Mouse (Mus musculus): ENCODE measurements at regions not wholly inside any gene's neighbourhood (a gene's known extent, or its start where the extent isn't known, plus 50 kb on each side); places are given as distances from the start of the nearest gene placed in this dataset.

DNA sequence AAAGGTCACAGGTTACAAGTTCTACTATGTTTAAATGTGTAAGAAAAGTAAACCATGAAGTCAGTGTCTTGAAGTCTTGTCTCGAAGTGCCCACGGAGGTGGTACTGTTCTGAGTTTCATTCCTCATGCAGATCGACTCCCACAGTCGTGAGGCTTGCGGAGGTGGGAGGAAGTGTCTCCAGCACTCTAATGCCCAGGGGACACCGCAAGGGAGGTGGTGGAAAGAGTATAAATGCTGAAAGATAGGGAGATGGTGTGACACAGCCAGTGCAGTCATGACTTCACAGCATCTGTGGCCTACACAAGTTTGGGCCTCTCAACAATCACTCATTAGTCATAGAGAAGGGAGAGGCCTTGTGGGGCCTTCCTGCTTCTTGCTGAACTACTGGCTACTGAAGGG lies 112.8 kb upstream of the Adra1d start:
- DNase-seq, result no peak

DNA sequence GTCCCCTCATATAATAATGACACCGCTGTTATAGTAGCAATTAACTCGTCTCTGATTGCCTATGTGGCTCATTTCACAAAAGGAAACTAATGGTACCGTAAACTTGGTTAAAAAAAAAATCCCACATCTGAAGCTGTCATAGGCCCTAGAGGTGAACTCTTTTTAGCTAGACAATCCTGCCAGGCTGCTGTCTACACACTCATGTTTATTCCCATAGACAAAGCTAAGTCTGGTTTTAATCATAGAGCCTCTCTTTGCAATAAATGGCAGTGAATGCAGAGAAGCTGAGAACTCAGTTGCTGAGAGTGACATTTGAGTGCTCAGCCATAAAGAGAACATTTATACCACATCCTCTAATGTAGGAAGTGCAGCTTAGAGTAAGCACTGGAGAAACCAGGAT lies 111.3 kb upstream of the Adra1d start:
- no peak for DNase-seq

DNA sequence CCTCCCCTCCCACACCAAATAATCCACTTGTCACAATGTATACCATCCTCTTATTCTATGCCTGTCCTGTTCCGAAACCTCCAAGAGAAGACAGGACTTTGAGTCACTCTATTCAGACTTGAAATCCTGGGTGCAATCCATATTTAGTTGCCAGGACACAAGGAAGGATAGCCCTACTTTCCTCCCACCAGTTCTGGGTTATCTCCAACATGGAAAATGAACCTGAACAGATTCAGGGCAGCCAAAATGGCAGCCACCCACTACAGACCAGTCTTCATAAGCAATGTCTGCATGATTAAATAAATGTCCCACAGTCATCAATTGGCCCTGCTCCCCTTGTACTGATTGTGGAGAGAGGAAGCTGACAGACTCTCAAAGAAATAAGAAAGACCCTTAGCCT lies 110.6 kb upstream of the Adra1d start:
- no peak for DNase-seq

DNA sequence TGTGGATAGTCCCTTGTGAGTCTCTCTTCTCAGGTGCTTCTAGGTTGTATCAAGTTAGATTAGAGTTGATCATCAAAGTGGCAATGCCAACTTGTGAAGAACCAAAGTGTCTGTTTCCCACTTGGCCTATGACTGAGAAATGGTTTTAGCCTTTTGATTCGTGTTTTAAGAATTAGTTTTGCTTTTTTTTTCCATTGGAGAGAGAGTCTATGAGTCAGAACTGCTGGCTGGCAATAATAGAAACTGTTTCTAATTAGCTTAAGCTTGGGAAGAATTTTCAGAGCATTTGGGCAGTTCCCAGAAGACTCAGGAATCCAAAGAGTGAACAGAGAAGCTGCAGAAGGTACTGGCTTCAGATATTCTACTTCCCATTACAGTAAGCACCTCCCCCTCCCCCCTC lies 110.1 kb upstream of the Adra1d start:
- DNase-seq, result no peak

DNA sequence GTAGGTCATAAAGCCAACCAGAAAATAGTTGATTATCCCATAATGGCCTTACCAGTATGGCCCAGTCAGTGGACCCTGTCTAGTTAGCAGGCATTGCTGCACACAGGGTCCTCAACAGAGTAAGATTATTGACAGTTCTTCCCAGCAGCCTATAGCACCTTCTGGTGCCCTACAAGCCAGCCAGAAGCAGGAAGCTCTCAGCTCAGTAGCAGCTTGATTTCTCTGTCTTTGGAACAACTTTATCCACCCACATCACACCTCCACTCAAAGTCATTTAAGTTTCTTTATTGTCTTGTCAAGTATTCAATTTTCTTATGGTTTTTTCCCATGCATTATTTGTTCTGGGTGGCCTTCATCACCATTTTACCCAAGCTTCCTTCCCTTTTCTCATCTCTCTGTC lies 108.8 kb upstream of the Adra1d start:
- DNase-seq, result no peak

DNA sequence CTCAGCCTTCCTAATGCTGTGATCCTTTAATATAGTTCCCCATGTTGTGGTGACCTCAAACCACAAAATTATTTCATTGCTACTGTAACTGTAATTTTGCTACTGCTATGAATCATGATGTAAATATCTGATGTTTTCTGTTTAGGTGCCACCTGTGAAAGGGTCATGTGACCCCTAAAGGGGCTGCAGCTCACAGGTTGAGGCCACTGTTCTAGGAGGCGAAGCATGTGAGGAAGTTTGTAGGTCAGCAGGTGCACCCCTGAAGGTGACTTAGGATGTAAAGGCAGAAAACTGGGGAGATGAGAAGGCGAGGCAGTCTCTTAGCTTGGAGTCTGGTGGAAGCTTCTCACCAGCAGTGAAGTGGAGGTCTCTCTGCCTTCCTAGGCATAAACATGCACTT lies 105.8 kb upstream of the Adra1d start:
- no peak for DNase-seq

DNA sequence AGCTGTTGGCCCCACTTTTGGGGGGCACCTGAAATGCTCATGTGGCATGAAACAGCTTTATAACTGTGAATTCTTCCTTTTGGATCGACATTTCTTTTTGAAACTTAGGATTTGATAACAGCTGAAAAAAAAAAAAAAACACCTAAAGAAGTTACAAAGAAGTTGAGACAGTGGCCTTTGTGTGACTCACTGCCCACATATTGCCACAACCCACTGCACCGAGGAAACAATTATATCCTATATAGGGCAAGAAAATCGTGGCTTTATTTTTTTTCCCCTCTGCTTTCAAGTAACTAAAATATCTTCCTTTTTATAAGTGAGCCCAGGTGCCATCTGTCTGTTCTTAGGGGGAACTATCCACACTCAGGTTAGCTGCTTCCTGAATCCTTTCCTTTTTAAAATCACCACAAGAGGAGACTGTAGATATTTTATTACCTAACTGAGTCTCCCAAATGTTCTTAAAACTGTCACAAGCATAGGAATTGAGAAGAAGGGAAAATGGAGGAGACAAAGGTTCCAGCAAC lies 104.8 kb upstream of the Adra1d start:
- DNase-seq, result no peak

DNA sequence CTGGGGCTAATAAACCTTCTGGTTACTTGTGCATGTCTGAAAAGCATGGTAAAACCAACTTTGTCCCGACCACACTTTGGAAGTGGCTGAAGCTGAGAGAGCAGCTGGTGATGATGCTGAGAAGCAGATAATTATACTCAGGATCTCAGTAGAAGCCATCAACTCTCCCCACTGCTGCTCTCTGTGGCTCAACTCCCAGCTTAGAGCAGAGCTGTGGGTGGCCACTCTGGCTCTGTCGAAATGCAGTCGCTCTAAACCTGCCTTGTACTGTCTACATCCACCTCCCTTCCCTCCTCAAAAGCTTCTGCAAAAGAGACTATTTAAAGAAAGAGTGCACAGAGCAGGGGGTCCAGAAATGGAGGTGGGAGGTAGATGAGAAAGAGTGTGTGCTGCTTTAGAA lies 102.5 kb upstream of the Adra1d start:
- no peak for DNase-seq

DNA sequence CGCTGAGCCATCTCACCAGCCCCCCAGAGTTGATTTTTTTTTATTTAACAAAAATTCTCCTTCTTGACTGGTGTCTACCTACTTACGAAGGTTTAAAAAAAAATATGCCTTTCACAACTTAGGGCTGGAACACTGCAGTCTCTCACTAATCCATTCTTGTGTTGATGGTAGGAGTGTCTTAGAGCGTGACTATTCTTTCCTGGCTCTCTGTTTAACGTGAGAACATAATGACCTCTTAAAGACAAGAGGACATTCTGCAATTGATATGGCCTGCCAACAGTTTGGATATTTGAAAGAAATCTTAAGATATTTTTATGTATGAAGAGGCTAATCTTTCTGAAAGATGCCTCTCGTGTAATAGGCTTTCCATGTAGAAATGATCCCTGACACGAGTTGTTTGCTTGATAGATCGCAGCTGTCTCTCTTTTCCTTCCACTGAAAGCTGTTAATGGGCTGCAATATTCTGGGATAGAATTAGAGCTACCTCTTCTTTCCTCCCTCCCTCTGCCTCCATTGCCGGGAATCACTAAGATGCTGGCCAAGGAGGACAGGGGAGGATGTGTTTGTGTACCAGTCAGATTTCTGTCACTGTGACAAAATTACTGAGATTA lies 101.2 kb upstream of the Adra1d start:
- no peak for DNase-seq

DNA sequence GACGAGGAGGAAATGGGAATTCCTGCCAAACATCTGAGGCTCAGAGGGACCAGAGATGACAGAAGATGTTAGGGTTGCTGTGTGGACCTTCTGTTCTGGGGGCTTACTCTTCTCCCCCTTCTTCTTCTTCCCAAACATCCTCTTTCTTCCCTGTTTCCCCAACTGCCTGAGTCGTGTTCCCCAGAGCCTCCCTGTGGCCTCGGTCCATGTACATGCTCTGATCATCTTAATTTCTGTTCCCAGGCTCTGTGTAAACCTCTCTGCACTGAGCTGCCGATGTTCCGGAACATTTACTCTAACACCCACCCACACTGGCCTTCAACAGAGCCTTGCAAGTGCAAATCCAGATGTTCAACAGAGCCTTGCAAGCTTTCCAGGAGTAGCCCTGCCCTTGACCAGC lies 90.1 kb upstream of the Adra1d start:
- DNase-seq, result no peak

DNA sequence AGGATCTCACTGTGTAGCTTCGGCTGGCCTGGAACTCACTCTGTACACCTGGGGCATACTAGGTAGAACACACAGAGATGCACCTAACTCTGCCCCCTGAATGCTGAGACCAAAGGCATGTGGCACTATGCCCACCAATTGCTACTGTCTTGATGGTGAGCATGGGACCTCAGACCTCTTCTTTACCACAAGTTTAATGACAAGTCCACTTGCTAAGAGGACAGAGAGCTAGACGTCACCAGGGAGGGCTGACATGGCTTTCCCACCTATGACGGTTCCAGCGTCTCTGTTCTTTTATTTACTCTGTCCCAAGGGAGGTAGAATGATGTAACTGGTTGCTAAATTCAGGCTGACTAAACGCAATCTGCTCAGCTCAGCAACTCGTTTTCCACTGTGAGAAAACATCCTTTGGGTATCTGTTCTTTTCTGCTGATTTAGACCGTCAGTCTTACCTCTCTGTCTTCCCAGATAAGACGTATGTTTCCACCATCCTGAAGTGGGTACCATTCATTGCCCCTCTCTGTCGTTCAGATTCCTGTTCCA lies 88.6 kb upstream of the Adra1d start:
- no peak for DNase-seq

DNA sequence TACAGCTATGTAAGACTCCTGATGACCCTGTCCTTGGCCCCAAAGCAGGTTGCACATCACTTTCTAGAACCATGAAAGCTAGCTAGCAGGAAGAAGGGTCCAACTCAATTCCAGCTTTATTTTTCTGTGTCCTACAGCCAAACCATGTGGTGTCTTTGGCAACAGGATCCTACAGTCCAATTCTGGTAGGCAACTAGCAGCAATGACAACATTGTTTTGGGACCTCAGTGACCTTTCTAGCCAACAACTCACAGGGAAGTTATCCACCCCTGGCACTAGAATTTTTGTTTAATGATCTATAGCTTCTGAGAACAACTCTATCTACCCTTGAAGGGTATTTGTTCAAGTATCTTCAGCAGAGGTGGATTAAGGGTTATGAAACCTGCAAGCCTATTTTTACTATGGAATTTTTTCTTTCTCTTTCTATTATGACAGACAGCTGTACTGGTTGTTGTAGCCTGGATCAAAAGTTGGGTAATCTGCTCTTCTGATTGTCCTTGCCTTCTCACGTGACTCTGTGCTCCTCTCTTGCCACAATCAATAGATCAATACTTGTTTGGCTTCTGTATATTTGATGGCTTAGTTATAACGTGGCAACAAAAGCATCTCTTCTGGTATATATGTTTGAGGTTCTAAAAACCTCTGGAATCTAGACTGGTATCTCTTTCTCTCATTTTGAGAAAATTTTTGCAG lies 82.2 kb upstream of the Adra1d start:
- DNase-seq, result no peak

DNA sequence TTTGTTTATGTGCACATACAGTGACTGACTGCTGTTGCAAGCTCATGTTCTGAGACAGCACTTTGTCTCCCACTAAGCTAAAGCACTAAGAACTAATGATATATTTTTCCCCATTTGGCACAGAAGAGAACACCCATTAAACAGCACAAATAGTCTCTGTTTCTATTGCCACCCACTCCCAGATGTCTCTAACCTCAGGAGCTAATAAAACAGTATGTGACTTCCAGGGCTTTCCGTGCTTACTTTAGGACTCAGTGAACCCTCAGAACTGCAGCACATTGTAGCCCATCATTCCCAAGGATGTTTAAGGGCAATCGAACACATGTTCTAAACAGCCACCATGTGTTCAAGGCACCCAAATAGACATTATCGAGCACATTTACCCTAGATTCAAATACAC lies 80.4 kb upstream of the Adra1d start:
- no peak for DNase-seq

DNA sequence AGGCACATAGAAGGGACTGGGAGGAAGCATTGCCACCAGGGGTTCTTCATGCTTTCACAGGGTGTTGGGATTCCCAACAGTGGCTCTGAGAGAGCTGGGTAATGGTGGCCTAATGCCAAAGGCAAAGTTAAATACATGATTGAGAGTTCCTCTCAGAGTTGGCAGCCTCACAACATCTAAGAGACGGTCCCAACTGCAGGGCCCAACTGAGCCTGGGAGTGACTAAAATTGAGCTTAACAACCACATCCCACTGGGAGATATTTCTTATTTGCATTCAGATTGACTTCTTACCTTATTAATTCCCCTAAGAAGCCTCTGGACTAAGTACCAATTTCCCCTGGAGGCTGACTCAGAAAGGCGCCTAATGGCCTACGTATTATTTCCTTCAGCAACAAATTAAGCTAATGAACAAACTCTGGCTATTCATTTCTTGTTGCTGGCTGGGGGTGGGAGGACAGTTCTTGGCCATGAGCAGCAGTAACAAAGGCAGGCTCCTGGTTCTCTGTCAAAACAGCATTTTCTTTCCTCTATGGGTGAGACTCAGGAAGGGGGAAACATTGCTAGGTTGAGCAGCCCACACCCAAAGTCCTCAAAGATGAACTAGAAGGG lies 77.0 kb upstream of the Adra1d start:
- DNase-seq, result no peak

DNA sequence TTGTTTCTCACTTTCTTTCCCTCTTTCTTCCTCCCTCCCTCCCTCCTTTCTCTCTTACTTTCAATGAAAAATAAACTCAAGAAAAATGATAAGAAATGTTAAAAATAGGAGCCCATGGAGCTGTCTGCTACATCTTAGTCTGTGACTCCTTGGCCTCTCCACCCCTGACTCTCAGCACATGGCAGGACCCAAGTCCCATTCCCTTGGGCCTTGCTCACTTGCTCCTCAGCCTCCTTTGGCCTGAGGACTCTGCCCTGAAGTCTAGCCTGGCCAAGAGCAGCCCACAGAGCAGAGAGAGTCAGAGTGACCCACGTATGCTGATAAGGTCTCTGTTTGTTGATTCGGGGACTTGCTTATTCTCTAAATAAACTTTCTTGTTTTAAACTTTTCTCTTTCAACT lies 73.7 kb upstream of the Adra1d start:
- DNase-seq, result no peak

DNA sequence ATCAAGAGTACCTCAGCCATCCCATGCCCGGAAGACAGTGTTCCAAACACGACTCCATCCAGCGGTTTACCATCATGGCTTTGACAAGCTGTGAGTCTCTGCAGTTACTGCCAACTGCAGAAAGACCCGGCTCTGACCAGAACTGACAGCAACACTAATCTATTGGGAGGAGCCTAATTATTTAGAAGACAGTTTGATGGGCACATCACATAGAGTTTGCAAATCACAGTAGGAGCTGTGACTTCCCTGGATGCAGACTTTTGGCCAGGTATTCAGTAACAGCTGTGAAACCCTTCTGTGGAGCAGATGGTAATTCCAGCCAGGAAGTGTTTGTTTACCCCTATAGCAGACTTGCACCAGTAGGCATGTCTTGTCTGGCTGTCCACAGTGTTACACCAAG lies 55.8 kb upstream of the Adra1d start:
- no peak for DNase-seq

DNA sequence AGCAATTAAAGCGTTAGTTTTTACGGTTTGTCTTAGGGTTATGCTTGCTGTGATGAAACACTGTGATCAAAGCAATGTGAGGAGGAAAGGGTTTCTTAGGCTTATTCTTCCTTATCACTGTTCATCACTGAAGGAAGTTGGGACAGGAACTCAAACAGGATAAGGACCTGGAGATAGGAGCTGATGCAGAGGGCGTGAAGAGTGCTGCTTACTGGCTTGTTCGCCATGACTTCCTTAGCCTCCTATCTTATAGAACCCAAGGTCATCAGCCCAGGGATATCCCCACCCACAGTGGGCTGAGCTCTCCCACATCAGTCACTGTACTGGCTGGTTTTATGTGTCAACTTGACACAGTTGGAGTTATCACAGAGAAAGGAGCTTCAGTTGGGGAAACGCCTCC lies 50.4 kb upstream of the Adra1d start:
- DNase-seq, result no peak
